Mouse (Mus musculus): ENCODE data around the gene Amfr.

Gene Amfr

GRCm38 (mm10) chr8:93929233-93929632 is 83.4 kb downstream of the Amfr start:
- no peak for DNase-seq

GRCm38 (mm10) chr8:93925513-93925912 is 87.1 kb downstream of the Amfr start:
- no peak for DNase-seq

- DNase-seq: peak; percentile 72
Measured at GRCm38 (mm10) chr8:93923897-93924334, 88.7 kb downstream of the Amfr start.

Data from right cerebral cortex, postnatal 25 days (tissue).